Mouse (Mus musculus) liver (tissue): ENCODE results near the gene Hist1h4d.

Experiments used
- DNase-seq: peaks from one replicate; pipeline ENCODE4 v3.0.0-alpha.2; 2020; ENCODE audit warnings: mixed read lengths

Gene Hist1h4d

DNA sequence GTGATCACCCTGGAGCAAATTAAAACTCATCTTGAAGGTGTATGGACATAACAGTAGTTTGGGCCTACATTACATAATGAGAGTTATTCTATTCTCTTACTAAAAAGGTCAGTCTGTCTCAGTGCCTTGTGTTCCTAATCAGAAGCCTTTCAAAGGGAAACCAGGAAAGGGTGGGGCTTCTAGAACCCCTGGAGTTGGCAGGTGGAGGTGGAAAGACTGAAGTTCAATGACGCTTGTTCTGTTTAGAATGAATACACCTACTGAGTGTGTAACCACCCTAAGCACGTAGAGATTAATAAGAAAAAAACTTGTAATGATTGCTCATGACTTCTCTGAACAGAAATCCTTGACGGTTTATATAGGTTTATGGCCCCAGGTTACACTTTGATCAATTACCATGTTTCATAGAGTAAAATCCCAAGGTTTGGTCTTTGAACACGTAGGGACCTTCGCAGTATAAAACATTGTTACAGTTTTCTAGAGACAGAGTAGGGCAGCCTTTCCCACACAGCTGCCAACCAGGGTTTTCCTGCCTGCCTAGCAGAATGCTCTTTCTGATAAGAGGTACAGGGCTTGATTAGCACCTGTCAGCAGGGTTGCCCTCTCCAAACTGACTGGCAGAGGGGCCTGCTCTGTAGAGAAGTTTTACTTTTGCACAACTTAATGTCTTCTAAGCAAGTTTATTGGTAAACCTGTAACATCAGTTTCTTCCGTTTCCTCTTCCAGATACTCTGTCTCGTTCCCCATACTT, 14.4 kb downstream of the Hist1h4d start:
- DNase-seq, result peak; percentile 79

DNA sequence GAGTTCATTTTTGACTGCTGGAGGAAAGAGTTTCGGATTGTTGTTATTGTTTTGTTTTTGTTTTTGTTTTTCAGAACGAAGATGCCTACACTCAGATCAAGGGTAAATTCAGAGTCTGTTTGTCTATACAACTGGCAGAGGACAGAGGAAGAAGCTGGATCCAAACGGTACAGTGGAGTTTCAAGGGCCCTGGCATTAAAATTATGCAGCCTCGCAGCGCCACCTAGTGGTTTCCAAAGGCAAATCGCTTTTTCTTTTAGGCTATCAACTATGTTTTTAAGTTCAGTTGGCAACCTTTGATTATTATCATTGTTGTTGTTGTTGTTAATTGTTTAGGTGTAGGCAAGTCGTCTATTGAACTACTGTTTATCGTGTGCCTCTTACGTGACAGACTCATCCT, 16.6 kb downstream of the Hist1h4d start:
- DNase-seq, result peak; percentile 88

DNA sequence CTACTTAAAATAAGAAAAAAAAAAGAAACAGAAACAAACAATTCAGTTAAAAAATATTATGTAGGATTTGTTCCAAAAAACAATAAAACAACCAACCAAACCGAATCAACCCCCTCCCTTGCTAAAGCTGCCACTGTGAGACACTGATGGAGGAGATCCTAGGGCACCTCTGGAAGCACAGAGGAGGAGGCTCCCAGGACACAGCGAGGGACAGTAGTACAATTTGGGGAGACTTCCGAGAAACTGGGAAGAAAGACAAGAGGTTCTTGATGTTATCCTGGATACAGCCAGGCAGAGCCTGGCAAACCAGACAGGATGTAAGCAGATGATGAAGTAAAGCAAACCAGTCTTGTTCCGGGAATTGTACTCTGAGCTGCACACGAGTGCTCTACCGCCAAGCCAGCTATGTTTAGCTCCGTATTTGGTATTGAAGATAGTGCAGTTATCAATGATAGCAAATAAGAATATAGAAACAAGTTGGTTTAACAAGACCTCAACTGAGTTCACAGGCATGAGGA, 21.8 kb downstream of the Hist1h4d start:
- DNase-seq, result no peak

DNA sequence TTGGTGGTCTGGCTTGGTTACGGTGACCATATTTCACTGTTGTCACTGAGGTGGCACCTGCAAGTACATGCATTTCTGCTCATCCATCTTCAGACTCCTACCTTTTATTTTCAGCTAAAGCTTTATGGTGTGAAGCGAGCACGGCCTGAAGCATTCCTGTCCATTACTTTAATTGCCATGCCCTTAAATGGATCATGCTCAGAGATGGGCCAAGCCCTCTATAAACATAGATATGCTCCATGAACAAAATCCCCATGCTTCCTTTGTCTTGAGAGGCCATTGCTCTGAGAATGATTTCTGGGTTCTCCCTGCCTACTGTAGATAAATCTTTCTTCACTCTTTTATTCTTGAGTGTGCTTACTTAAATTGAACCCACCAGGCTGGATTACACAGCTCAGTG, 23.1 kb downstream of the Hist1h4d start:
- no peak for DNase-seq

DNA sequence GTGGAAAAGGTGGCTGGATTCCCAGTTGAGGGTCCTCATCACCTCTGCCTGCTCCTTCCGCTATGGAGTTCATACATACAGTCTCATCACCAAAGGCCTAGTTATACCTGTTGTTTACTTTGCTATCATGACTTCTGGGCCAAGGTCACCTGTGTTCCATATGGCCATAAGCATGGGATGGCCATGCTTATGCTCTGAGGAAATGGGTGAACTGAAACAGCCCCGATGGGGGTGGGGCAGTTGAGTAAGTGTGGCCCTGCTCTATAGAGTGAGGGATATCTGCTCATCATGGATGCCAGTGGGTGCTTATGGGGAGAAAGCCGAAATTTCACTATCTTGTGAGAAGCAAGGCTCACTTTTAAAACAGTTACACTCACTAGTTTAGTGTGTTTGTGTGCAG, 23.7 kb downstream of the Hist1h4d start:
- DNase-seq, result no peak

DNA sequence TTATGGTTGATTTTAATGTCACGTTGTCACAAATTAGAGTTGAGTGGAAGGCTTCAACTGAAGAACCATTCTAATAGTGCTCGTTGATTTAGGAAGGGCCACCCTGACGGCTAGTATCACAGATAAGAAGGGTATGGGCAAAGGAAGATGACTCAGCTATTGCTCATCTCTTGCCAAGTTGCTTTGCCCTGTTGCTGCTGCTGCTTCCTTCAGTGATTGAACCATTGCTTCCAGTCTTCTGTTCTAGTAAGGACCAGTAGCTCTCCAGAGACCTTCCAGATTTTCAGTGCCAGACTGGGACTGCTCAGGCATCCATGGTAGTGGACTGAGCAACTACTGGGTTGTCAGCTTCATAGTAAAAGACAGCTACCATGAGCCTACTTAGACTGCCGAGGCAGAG, 27.8 kb downstream of the Hist1h4d start:
- DNase-seq, result peak; percentile 63

DNA sequence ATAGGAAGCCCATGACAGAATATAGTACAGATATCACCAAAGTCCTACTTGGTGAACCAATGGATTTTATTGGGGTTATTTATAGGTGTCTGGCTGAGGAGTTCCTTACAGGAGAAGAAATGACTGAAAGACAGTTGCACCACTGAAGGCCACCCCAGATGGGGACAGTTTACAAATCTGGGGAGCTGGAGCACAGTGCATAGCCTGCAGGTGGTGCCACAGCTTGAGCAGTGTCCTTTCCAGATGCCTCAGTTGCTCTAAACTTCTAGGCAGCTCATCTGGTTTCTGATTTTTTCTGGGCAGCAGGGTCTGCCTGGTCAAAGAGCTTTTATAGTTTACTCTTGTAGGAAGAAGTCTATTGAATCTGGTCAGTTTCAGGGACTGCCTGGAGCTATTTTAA, 28.4 kb downstream of the Hist1h4d start:
- DNase-seq, result peak; percentile 7

DNA sequence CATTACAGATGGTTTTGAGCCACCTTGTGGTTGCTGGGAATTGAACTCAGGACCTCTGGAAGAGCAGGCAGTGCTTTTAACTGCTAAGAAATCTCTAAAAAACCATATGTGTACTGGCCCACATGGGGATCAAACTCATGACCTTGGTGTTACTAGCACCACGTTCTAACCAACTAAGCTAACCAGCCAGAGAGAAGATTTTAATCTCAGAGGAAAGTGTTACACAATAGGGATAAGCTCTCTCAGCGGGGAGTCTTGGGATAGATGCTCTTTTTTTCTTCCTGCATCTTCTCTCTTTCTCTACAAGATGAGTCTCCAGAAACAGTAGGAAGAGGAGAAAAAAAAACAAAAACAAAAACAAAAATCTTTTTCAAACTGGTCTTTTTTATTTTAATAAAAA, 29.0 kb downstream of the Hist1h4d start:
- no peak for DNase-seq

DNA sequence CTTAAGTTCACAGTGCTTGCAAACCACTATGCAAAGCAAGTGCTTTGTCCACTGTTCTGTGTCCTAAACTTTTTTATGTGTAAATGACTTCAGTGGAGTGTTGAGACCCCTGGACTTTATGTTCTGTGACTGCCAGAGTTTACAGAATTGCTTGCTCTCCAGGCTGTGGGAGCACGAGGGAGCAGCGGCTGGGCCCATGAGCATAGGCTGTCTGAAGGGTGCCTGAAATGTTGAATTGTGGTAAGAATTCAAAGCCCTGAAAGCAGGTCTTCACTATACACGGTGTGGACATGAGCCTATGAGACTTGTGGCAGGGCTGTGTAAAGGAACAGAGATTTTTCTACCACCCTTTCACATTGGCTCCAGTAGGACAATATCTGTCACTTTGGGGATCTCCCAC, 30.2 kb downstream of the Hist1h4d start:
- no peak for DNase-seq

DNA sequence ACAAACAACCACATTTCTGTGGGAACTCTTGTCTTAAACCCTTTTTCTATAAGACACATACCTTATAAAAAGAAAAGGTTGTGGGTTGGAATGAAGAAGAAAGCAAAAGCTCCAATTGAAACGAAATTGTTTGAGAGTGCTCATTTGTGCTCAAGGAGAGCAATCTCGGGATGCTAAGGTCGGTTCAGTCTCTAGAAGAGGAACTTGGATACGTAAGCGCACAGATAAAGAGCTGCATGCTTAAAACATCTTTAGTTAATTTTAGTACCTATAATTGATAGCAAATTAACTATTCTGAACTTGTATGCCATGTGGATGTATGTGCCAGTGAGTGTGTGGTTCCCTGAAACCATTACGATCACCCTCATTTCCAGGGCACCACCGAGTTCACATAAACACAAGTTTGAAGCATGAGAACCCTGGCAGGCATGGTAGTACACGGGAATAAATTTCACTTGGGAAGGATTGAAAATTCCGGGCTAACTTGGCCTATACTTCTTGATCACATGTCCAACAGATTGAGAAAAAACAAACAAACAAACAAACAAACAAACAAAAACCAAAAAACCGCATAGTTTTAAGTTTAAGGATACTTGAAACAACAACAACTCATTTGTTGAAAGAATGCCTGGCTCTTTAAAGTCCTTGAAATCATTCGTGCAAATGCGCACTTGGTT, 38.8 kb downstream of the Hist1h4d start:
- DNase-seq, result no peak

DNA sequence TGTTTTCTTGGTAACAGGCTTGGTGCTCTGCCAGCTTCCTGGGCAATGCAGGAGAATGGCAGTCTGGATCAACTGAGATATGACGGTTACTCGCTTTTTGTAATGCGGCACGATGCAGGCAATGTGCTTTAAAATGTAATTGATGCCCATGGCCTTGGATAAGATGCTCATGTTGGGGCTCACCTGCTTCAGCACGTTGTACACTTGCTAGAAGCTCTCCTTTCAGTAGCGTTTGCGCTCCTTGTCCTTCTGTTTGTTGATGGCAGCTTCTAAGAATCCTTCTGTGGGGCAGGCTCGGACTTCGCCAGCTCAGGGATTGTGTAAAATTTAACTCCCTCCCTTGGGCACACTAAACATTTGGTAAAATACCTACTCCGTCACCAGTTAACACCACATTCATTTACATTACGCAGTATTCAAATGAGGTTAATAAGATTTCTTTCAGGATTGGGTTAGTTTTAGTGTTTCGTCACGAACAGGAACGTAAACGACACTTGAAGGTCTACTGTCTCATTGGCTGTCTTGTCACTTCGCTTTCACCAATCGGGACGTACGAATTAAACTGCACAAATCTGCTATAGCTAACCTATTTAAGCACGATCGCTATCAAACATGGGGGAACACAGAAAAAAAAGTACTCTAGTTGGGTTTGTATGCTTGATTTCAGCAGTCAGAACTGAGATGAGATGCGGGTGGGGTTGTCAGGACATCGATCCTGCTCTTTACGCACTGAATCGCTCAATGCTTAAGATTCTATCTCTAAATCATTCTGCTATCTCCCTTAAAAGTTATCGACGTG, 39.5 kb downstream of the Hist1h4d start, which contains the start of gene Hist1h2be:
TSS of gene Hist1h2be (minus strand) at position 392 of the 799 bp plus-strand sequence.
- DNase-seq, result peak; percentile 70

DNA sequence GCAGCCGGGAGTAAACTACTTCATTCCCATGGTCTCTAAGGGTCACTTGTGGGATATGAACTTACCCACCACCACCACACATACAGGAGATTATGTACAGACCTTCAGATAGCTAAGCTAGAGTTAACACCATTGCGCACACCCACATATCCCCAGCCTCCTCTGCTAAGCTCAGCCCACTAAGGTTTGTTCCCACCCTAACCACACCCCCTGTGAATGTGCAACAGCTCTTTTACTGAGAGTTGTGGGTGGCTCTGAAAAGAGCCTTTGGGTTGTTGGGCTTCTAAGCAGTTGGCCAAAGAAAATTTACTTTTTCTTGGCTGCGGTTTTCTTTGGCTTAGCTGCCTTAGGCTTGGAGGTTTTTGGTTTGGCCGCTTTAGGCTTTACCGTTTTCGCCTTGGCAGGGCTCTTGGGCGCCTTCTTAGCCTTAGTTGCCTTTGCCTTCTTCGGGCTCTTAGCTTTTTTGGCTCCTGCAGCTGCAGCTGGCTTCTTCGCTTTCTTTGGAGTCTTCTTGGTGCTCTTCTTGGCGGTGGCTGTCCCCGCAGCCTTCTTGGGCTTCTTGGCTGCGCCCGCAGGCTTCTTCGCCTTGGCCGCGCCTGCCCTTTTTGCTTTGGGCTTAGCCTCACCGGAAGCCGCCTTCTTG, 40.3 kb downstream of the Hist1h4d start:
- peak; percentile 85 for DNase-seq

DNA sequence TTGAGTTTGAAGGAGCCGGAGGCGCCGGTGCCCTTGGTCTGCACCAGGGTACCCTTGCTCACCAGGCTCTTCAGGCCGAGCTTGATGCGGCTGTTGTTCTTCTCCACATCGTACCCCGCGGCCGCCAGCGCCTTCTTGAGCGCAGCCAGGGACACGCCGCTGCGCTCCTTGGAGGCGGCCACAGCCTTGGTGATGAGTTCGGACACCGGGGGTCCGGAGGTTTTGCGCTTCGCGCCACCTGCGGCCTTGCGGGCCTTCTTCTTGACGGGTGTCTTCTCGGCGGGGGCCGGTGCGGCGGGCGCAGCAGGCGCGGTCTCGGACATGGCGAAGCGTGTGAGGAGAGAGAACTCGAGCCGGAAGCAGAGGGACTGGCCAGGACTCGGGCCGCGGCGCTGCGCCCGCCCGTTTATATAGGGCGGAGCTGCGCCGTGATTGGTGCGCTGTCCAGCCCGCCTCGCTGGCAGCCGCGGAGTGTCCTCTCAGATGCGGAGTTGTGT, 40.8 kb downstream of the Hist1h4d start, which contains the start of gene Hist1h1e:
TSS of gene Hist1h1e (minus strand) at position 384 of the 497 bp plus-strand sequence.
- peak; percentile 95 for DNase-seq

DNA sequence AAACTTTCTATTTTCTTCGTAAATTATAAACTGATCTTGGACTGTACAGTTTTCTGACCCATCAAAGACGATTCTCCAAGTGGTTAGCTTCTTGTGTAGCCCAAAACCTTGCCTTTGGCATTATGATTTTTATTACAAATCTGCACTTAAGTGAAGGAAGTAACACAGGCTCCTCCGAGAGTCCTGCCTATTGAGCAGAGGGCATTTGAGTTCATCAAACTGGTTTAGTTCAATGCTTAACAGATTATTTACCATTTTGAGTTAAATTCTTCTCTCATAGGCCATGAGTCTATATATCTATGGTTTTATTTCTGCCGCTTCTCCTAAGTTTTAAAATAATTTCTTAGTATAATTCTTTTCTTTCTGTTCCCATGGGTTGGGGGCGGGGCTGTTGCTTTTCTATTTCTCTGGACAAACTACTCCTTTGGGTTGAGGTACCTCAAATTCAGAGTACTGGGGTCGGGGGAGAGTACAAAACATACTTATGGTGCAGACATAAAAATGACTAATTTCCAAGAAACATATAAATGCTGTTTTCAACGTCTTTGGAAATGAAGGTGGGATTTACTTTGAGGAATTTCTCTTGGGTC, 41.6 kb downstream of the Hist1h4d start:
- peak; percentile 25 for DNase-seq

DNA sequence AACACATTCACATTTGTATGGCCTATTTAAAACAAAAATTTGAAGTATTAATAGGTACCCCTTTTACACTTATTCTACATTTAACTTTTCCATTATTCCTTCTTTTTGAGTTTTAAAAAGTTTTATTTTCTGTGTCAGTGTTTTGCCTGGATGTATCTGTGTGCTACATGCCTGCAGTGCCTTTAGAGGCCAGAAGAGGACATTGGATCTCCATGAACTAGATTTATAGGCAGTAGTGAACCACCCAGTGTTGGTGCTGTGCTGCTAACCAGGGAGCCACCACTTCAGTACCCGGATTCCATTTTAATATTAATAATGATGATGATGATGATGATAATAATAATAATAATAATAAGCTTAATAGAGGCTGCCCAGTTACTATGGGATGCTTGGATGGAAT, 49.3 kb downstream of the Hist1h4d start:
- DNase-seq, result no peak
